Mouse (Mus musculus): ENCODE results near the gene Tubb4b.

DNA sequence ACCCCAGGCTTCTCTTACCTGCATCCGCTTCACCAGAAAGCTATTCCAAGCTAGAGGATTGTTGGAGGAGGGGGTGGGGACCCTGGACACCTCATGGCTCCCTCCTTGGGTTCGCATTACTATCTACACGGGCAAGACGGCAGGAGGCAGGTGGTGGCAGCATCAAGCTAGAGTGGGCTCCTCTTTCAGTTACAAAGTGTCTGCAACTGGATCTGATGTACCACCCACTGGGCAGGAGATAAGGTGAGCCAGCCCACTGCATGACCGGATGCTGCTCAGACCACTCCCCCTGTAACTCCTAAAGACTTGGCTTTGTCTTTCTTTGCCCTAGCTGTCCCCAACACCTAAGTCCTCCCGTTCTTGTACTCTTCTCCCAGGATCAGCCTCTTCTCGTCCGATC is 12.1 kb upstream of the Tubb4b start, which contains the start of gene Rnf224:
- no peak for TF ChIP-seq SMC3 (IDR thresholded peaks at IDR 0.05; ENCODE audit: low read depth, low read length)
- no peak for TF ChIP-seq CTCF (conservative IDR thresholded peaks at IDR 0.05 in 1 of 2, IDR thresholded peaks at IDR 0.05 in 1 of 2; ENCODE audit: low read depth in 2 of 2, low read length in 2 of 2)
- TF ChIP-seq MAFK (IDR thresholded peaks at IDR 0.05; ENCODE audit: insufficient replicate concordance, low read length) = no peak
- TF ChIP-seq ZC3H11A (IDR thresholded peaks at IDR 0.05; ENCODE audit: low read depth, low read length) = no peak
- TF ChIP-seq POLR2A (IDR thresholded peaks at IDR 0.05; ENCODE audit: low read depth, low read length) = no peak
- TF ChIP-seq MYC (IDR thresholded peaks at IDR 0.05; ENCODE audit: low read depth, low read length) = no peak
- no peak for TF ChIP-seq POLR2AphosphoS2 (IDR thresholded peaks at IDR 0.05; ENCODE audit: low read depth, low read length)
- no peak for TF ChIP-seq GABPA (IDR thresholded peaks at IDR 0.05; ENCODE audit: insufficient replicate concordance, low read depth, low read length)
- no peak for TF ChIP-seq EP300 (IDR thresholded peaks at IDR 0.05; ENCODE audit: low read length)
- no peak for TF ChIP-seq USF1 (IDR thresholded peaks at IDR 0.05; ENCODE audit: low read depth, low read length)

All from CH12.LX (cell line).